In genomic region chr14:113168584-113168983, GRCm38 (mm10) we compare ENCODE assay signal across 21 mouse cellular contexts.
DNase-seq lines count a peak whose midpoint lies in the region; ATAC-seq and TF ChIP-seq lines count a peak whose summit lies in the region.
"Had no signal": no experiment of that assay in that cellular context is flagged by ENCODE, and none has a peak within 500 bp of the region (broad histone marks: within the 10 kb centered on the region; RNA-seq: fewer than 3 reads in every experiment).

No protein-coding gene starts in this region.

- no peak overlapping the region for H3K4me2 ChIP-seq in heart, embryonic 11.5 days
- no peak overlapping the region for H3K4me2 ChIP-seq in heart, embryonic 15.5 days
- H3K4me2 ChIP-seq: embryonic facial prominence, embryonic 13.5 days; embryonic facial prominence, embryonic 15.5 days; forebrain, embryonic 12.5 days had no signal

- no peak overlapping the region for H3K9ac ChIP-seq in heart, embryonic 11.5 days (ENCODE audit: low read depth, low read length)
- no peak overlapping the region for H3K9ac ChIP-seq in heart, adult 2 months (ENCODE audit: low read depth, low read length)
- no peak overlapping the region for H3K9ac ChIP-seq in heart, embryonic 15.5 days
- H3K9ac ChIP-seq: embryonic facial prominence, embryonic 13.5 days; embryonic facial prominence, embryonic 15.5 days; forebrain, embryonic 12.5 days had no signal

- no peak for TF ChIP-seq EP300 in heart, adult 2 months (IDR thresholded peaks at IDR 0.05; ENCODE audit: insufficient read depth, low read depth, low read length)

- WGBS in heart, embryonic 11.5 days (ENCODE audit: insufficient replicate concordance), result 49% methylated on average over 2 of the region's 2 CpGs
- 45% methylated on average over 2 of the region's 2 CpGs for WGBS in heart, adult 2 months
- 45% methylated on average over 2 of the region's 2 CpGs for WGBS in heart, embryonic 15.5 days

- no peaks in the 10 kb centered on the region for H3K27me3 ChIP-seq in heart, embryonic 11.5 days (ENCODE audit: control insufficient read depth, insufficient read depth, low read length)
- H3K27me3 ChIP-seq in heart, adult 2 months (ENCODE audit: control insufficient read depth, insufficient read depth, low read length), result no peaks in the 10 kb centered on the region
- H3K27me3 ChIP-seq in heart, embryonic 15.5 days, result no peaks in the 10 kb centered on the region
- H3K27me3 ChIP-seq: embryonic facial prominence, embryonic 13.5 days; embryonic facial prominence, embryonic 15.5 days; forebrain, embryonic 12.5 days had no signal

- no peak for DNase-seq in heart, adult 2 months
- no peak for DNase-seq in heart, postnatal 10 days
- DNase-seq: adrenal gland, adult 2 months; adrenal gland, postnatal 10 days; adrenal gland, postnatal 25 days; cerebellum, adult 11 months; cerebellum, adult 18-20 months; cerebellum, adult 8-10 months; cerebellum, adult 9-11 months; cerebellum, postnatal 14 days; cerebellum, postnatal 36 days; embryo, embryonic 11 days had no signal

- no peaks in the 10 kb centered on the region; the same call in 1 of the 2 replicates for H3K4me1 ChIP-seq in heart, embryonic 11.5 days (ENCODE audit: control insufficient read depth, insufficient read depth, low read length)
- no peaks in the 10 kb centered on the region for H3K4me1 ChIP-seq in heart, adult 2 months (ENCODE audit: control insufficient read depth, insufficient read depth, low read length)
- H3K4me1 ChIP-seq in heart, embryonic 15.5 days (replicated peaks), result peaks cover 5% of the 10 kb centered on the region; the same call in 1 of the 2 replicates
- H3K4me1 ChIP-seq: embryonic facial prominence, embryonic 13.5 days; embryonic facial prominence, embryonic 15.5 days; forebrain, embryonic 12.5 days had no signal

- H3K9me3 ChIP-seq in heart, embryonic 11.5 days (replicated peaks; ENCODE audit: control insufficient read depth, low read length), result no peaks in the 10 kb centered on the region
- H3K9me3 ChIP-seq in heart, embryonic 15.5 days (replicated peaks), result no peaks in the 10 kb centered on the region
- H3K9me3 ChIP-seq: embryonic facial prominence, embryonic 13.5 days; embryonic facial prominence, embryonic 15.5 days; forebrain, embryonic 10.5 days; forebrain, embryonic 12.5 days had no signal

- no peak for TF ChIP-seq CTCF in heart, adult 2 months (IDR thresholded peaks at IDR 0.05)

- no peaks in the 10 kb centered on the region for H3K79me2 ChIP-seq in heart, adult 2 months (replicated peaks; ENCODE audit: control insufficient read depth, insufficient read depth, low read length)

- ATAC-seq in heart, embryonic 11.5 days (replicated peaks; ENCODE audit: insufficient number of reproducible peaks, low FRiP score, low TSS enrichment), result peak; percentile 71; the same call in 1 of the 2 replicates
- peak; percentile 31; the same call in 1 of the 2 replicates for ATAC-seq in heart, embryonic 15.5 days (replicated peaks; ENCODE audit: insufficient number of reproducible peaks, insufficient read depth, low FRiP score, low read depth)
- ATAC-seq: forebrain, embryonic 14.5 days; forebrain, embryonic 16.5 days had no signal

- no peaks in the 10 kb centered on the region for H3K36me3 ChIP-seq in heart, embryonic 11.5 days (ENCODE audit: control insufficient read depth, insufficient read depth, low read length)
- H3K36me3 ChIP-seq in heart, adult 2 months (ENCODE audit: control insufficient read depth, insufficient read depth, low read length), result no peaks in the 10 kb centered on the region
- H3K36me3 ChIP-seq in heart, embryonic 15.5 days, result no peaks in the 10 kb centered on the region
- H3K36me3 ChIP-seq: embryonic facial prominence, embryonic 13.5 days; embryonic facial prominence, embryonic 15.5 days; forebrain, embryonic 10.5 days; forebrain, embryonic 12.5 days had no signal

- no peak overlapping the region for H3K4me3 ChIP-seq in heart, embryonic 11.5 days (ENCODE audit: low read depth, low read length)
- H3K4me3 ChIP-seq in heart, adult 2 months, result no peak overlapping the region
- H3K4me3 ChIP-seq in heart, embryonic 15.5 days, result no peak overlapping the region
- H3K4me3 ChIP-seq: embryonic facial prominence, embryonic 13.5 days; embryonic facial prominence, embryonic 15.5 days; erythroblast, embryonic 14.5 days; forebrain, embryonic 10.5 days; forebrain, embryonic 12.5 days had no signal

- H3K27ac ChIP-seq in heart, embryonic 11.5 days (ENCODE audit: low read depth, low read length), result no peak overlapping the region
- H3K27ac ChIP-seq in heart, adult 2 months, result no peak overlapping the region
- no peak overlapping the region for H3K27ac ChIP-seq in heart, embryonic 15.5 days
- H3K27ac ChIP-seq: embryonic facial prominence, embryonic 13.5 days; embryonic facial prominence, embryonic 15.5 days; forebrain, embryonic 10.5 days; forebrain, embryonic 12.5 days had no signal

- TF ChIP-seq POLR2A in heart, adult 2 months (IDR thresholded peaks at IDR 0.05; ENCODE audit: insufficient read depth, low read depth, low read length), result no peak

- intact Hi-C loops in heart, adult 2 months (cut with DNase I), result no loop called here
- intact Hi-C loops in heart, postnatal 10 days (cut with DNase I), result no loop called here
